In genomic region chr10:67126859-67127758, GRCm38 (mm10) we compare ENCODE assay signal across 8 mouse cellular contexts. TPM values are rescaled to one million over a fixed set of nuclear protein-coding genes. Genes with fewer than 3 reads are reported as not detected.
DNase-seq lines count a peak whose midpoint lies in the region; ATAC-seq and TF ChIP-seq lines count a peak whose summit lies in the region.

No protein-coding gene starts in this region.

- ATAC-seq in limb, embryonic 14.5 days (ENCODE audit: low FRiP score, low read depth), result peak; percentile 65
- peak; percentile 84 for ATAC-seq in midbrain, embryonic 15.5 days (replicated peaks)
- peak; percentile 77 for ATAC-seq in stomach, embryonic 16.5 days (ENCODE audit: insufficient read depth, low FRiP score)

- peak overlapping the region; percentile 75 for H3K9ac ChIP-seq in limb, embryonic 14.5 days (ENCODE audit: low read depth, low read length, severe bottlenecking)
- peak overlapping the region; percentile 74 for H3K9ac ChIP-seq in midbrain, embryonic 15.5 days
- peak overlapping the region; percentile 90 for H3K9ac ChIP-seq in stomach, embryonic 16.5 days (ENCODE audit: low read length)

- H3K36me3 ChIP-seq in embryonic facial prominence, embryonic 10.5 days (replicated peaks), result no peaks in the 10 kb centered on the region
- no peaks in the 10 kb centered on the region for H3K36me3 ChIP-seq in limb, embryonic 14.5 days (ENCODE audit: control insufficient read depth, insufficient read depth, low read length)
- no peaks in the 10 kb centered on the region for H3K36me3 ChIP-seq in midbrain, embryonic 15.5 days (replicated peaks)
- H3K36me3 ChIP-seq in stomach, embryonic 16.5 days (ENCODE audit: control insufficient read depth, insufficient read depth, low read length), result no peaks in the 10 kb centered on the region

- no peaks in the 10 kb centered on the region for H3K27me3 ChIP-seq in embryonic facial prominence, embryonic 10.5 days (replicated peaks; ENCODE audit: low read depth, poor library complexity, severe bottlenecking)
- no peaks in the 10 kb centered on the region for H3K27me3 ChIP-seq in limb, embryonic 14.5 days (ENCODE audit: control insufficient read depth, insufficient read depth, low read length)
- no peaks in the 10 kb centered on the region for H3K27me3 ChIP-seq in midbrain, embryonic 15.5 days (replicated peaks)
- H3K27me3 ChIP-seq in stomach, embryonic 16.5 days (ENCODE audit: control insufficient read depth, insufficient read depth, low read length), result no peaks in the 10 kb centered on the region

- intact Hi-C loops in heart, postnatal 10 days (cut with DNase I), result loop anchor here (1.0 to 2.0 kb wide), 3 partner anchors 30 to 124 kb away; no protein-coding TSS in a partner anchor

- H3K4me3 ChIP-seq in embryonic facial prominence, embryonic 10.5 days, result peak overlapping the region; percentile 93
- H3K4me3 ChIP-seq in limb, embryonic 14.5 days (replicated peaks; ENCODE audit: low read length), result peak overlapping the region; percentile 86
- H3K4me3 ChIP-seq in midbrain, embryonic 15.5 days, result peak overlapping the region; percentile 57
- H3K4me3 ChIP-seq in stomach, embryonic 16.5 days (replicated peaks; ENCODE audit: low read length), result peak overlapping the region; percentile 83

- no peaks in the 10 kb centered on the region for H3K9me3 ChIP-seq in embryonic facial prominence, embryonic 10.5 days
- no peaks in the 10 kb centered on the region for H3K9me3 ChIP-seq in limb, embryonic 14.5 days (ENCODE audit: control insufficient read depth, low read length)
- H3K9me3 ChIP-seq in midbrain, embryonic 15.5 days, result no peaks in the 10 kb centered on the region
- no peaks in the 10 kb centered on the region for H3K9me3 ChIP-seq in stomach, embryonic 16.5 days (replicated peaks; ENCODE audit: control insufficient read depth, low read length)

- peak; percentile 38 for DNase-seq in gastrocnemius, adult 18-20 months (ENCODE audit: low spot score)
- DNase-seq in gastrocnemius, adult 8-10 months (ENCODE audit: low spot score in 2 of 2), result no peak
- DNase-seq in Muller cell, postnatal 12 days (ENCODE audit: inconsistent ontology term), result peak; percentile 82
- peak; percentile 69 for DNase-seq in embryonic facial prominence, embryonic 10.5 days (ENCODE audit: low spot score)
- DNase-seq in heart, postnatal 10 days, result peak; percentile 65
- DNase-seq in limb, embryonic 14.5 days (ENCODE audit: low spot score), result peak; percentile 32

- 3% methylated on average over 115 of the region's 115 CpGs for WGBS in embryonic facial prominence, embryonic 10.5 days
- WGBS in limb, embryonic 14.5 days, result 2% methylated on average over 72 of the region's 115 CpGs
- WGBS in midbrain, embryonic 15.5 days, result under 1% methylated on average over 115 of the region's 115 CpGs
- WGBS in stomach, embryonic 16.5 days, result under 1% methylated on average over 113 of the region's 115 CpGs

- H3K4me1 ChIP-seq in embryonic facial prominence, embryonic 10.5 days, result peaks cover 18% of the 10 kb centered on the region
- H3K4me1 ChIP-seq in limb, embryonic 14.5 days (ENCODE audit: control insufficient read depth, insufficient read depth, low read length), result peaks cover 14% of the 10 kb centered on the region
- peaks cover 27% of the 10 kb centered on the region for H3K4me1 ChIP-seq in midbrain, embryonic 15.5 days
- peaks cover 15% of the 10 kb centered on the region; the same call in 1 of the 2 replicates for H3K4me1 ChIP-seq in stomach, embryonic 16.5 days (ENCODE audit: control insufficient read depth, insufficient read depth, low read length)

- TF ChIP-seq POLR2A in limb, embryonic 14.5 days (IDR thresholded peaks at IDR 0.05; ENCODE audit: borderline replicate concordance, extremely low read depth, insufficient read depth, insufficient read length), result no peak

- H3K4me2 ChIP-seq in limb, embryonic 14.5 days (replicated peaks; ENCODE audit: low read depth, low read length, severe bottlenecking), result peak overlapping the region; percentile 93
- H3K4me2 ChIP-seq in midbrain, embryonic 15.5 days, result peak overlapping the region; percentile 88
- H3K4me2 ChIP-seq in stomach, embryonic 16.5 days (ENCODE audit: low read depth, low read length), result peak overlapping the region; percentile 95

- H3K27ac ChIP-seq in embryonic facial prominence, embryonic 10.5 days (replicated peaks), result peak overlapping the region; percentile 87
- peak overlapping the region; percentile 84 for H3K27ac ChIP-seq in limb, embryonic 14.5 days (replicated peaks; ENCODE audit: low read depth, low read length)
- H3K27ac ChIP-seq in midbrain, embryonic 15.5 days, result peak overlapping the region; percentile 86
- peak overlapping the region; percentile 74 for H3K27ac ChIP-seq in stomach, embryonic 16.5 days (ENCODE audit: low read length)

RNA-seq across cellular contexts. Expression of gene Reep3, which starts 30.4 kb away (rescaled TPM):
- total RNA-seq in gastrocnemius, adult 18-20 months (2021), result 10 to 100 TPM; 10.0 to 11.1 TPM
- total RNA-seq in gastrocnemius, adult 8-10 months (2022), result 1 to 10 TPM; 7.6 to 9.3 (median 9.0) TPM
- polyA plus RNA-seq in embryonic facial prominence, embryonic 10.5 days (2016; fragmentation: Nextera tagmentation; extraction: Ambion mirVana), result 23.7 and 24.6 TPM in 2 replicates
- total RNA-seq in heart, postnatal 10 days (2021), result 10 to 100 TPM; 41.5 to 41.9 TPM
- polyA plus RNA-seq in limb, embryonic 14.5 days (2012; rRNA removed), result 35.0 and 39.9 TPM in 2 replicates
- 41.3 and 43.6 TPM in 2 replicates for polyA plus RNA-seq in limb, embryonic 14.5 days (2014; fragmentation: Nextera tagmentation; extraction: Ambion mirVana)
- 28.3 and 29.2 TPM in 2 replicates for polyA plus RNA-seq in midbrain, embryonic 15.5 days (2015; fragmentation: Nextera tagmentation; extraction: Ambion mirVana)
- 44.0 and 52.0 TPM in 2 replicates for polyA plus RNA-seq in stomach, embryonic 16.5 days (2015; fragmentation: Nextera tagmentation; extraction: Ambion mirVana)

RNA-seq across cellular contexts. Expression of gene Jmjd1c, which starts 31.2 kb away (rescaled TPM):
- total RNA-seq in gastrocnemius, adult 18-20 months (2021), result 10 to 100 TPM; 23.5 to 25.4 TPM
- 10 to 100 TPM; 22.0 to 26.9 (median 22.7) TPM for total RNA-seq in gastrocnemius, adult 8-10 months (2022)
- 33.1 and 34.9 TPM in 2 replicates for polyA plus RNA-seq in embryonic facial prominence, embryonic 10.5 days (2016; fragmentation: Nextera tagmentation; extraction: Ambion mirVana)
- total RNA-seq in heart, postnatal 10 days (2021), result 10 to 100 TPM; 55.9 to 64.7 TPM
- 29.1 and 34.5 TPM in 2 replicates for polyA plus RNA-seq in limb, embryonic 14.5 days (2012; rRNA removed)
- 52.2 and 55.8 TPM in 2 replicates for polyA plus RNA-seq in limb, embryonic 14.5 days (2014; fragmentation: Nextera tagmentation; extraction: Ambion mirVana)
- 52.0 and 53.8 TPM in 2 replicates for polyA plus RNA-seq in midbrain, embryonic 15.5 days (2015; fragmentation: Nextera tagmentation; extraction: Ambion mirVana)
- 26.7 and 30.3 TPM in 2 replicates for polyA plus RNA-seq in stomach, embryonic 16.5 days (2015; fragmentation: Nextera tagmentation; extraction: Ambion mirVana)

Comparison
In these comparisons a context has a peak if more than half of its experiments do, and no peak if none do; other contexts are left out.
1. DNase-seq: peak in gastrocnemius, adult 18-20 months (single experiment), Muller cell, postnatal 12 days (single experiment), embryonic facial prominence, embryonic 10.5 days (single experiment), heart, postnatal 10 days (2 of 2) and limb, embryonic 14.5 days (single experiment); none in gastrocnemius, adult 8-10 months (0 of 2).
2. Peak in every context shown above with its lines, with median percentiles within 50 percentile points of each other: H3K27ac ChIP-seq, H3K4me3 ChIP-seq, ATAC-seq, H3K4me2 ChIP-seq and H3K9ac ChIP-seq.